Mouse (Mus musculus) E14TG2a.4 (cell line): ENCODE data around the gene Lama2.

ENCODE experiments used
- CTCF ChIP-seq: conservative IDR thresholded peaks from 2 replicates; pipeline ENCODE4 v1.5.1; 2014; ENCODE audit warnings: low read length
- NANOG ChIP-seq: IDR thresholded peaks from 2 replicates; pipeline ENCODE4 v1.6.1; 2014; ENCODE audit warnings: borderline replicate concordance, low read length, mixed read lengths
- POU5F1 ChIP-seq: IDR thresholded peaks from 2 replicates; pipeline ENCODE4 v1.6.1; 2014; ENCODE audit warnings: low read length, borderline replicate concordance

- no peak for TF ChIP-seq CTCF
- TF ChIP-seq POU5F1, result no peak
- TF ChIP-seq NANOG, result no peak
Measured at GRCm38 (mm10) chr10:27068794-27069435, 550.6 kb downstream of the Lama2 start.
